Mouse (Mus musculus) embryonic facial prominence, embryonic 15.5 days (tissue): ENCODE data around the gene Hoxd1. TPM values are rescaled to one million over a fixed set of nuclear protein-coding genes. Genes with fewer than 3 reads are reported as not detected.
A peak's percentile ranks its signal among the peaks of the same experiment; 100 is the strongest.

Experiments used
- ATAC-seq: fragments of 200-750 bp; cut with Nextera tagmentation; 2 replicates; pipeline ENCODE4 v1.8.0; 2017; ENCODE audit warnings: low read depth, moderate TSS enrichment; ENCODE audit not compliant: insufficient number of reproducible peaks, low FRiP score, low TSS enrichment
- H3K27ac ChIP-seq: fragments of 300-500 bp; sonication (generic); replicated peaks from 2 replicates; pipeline ENCODE4 v1.5.1; 2015; ENCODE audit warnings: mild to moderate bottlenecking, inconsistent platforms
- H3K27me3 ChIP-seq: fragments of 300-500 bp; sonication (generic); 2 replicates; pipeline ENCODE4 v1.6.1; 2015; ENCODE audit warnings: inconsistent platforms
- H3K36me3 ChIP-seq: fragments of 300-500 bp; sonication (generic); 2 replicates; pipeline ENCODE4 v1.6.1; 2015; ENCODE audit warnings: mild to moderate bottlenecking, inconsistent platforms
- H3K4me1 ChIP-seq: fragments of 300-500 bp; sonication (generic); 2 replicates; pipeline ENCODE4 v1.6.1; 2015; ENCODE audit warnings: inconsistent platforms
- H3K4me2 ChIP-seq: fragments of 300-500 bp; sonication (generic); replicated peaks from 2 replicates; pipeline ENCODE4 v1.6.1; 2015; ENCODE audit warnings: mild to moderate bottlenecking, inconsistent platforms
- H3K4me3 ChIP-seq: fragments of 300-500 bp; sonication (generic); replicated peaks from 2 replicates; pipeline ENCODE4 v1.5.1; 2015; ENCODE audit warnings: mild to moderate bottlenecking, inconsistent platforms
- H3K9ac ChIP-seq: fragments of 300-500 bp; sonication (generic); 2 replicates; pipeline ENCODE4 v1.6.1; 2015; ENCODE audit warnings: inconsistent platforms
- H3K9me3 ChIP-seq: fragments of 300-500 bp; sonication (generic); replicated peaks from 2 replicates; pipeline ENCODE4 v1.6.1; 2016; ENCODE audit warnings: inconsistent platforms
- WGBS: fragments of 180-500 bp; shearing (Covaris S2); methylation state at CpG from one replicate; pipeline ENCODE4 v1.1.7; 2015; 5-methylcytosine and 5-hydroxymethylcytosine counted together
- polyA plus RNA-seq: library from polyadenylated mRNA; unstranded; fragments of >200 nt; fragmentation: Nextera tagmentation; extraction: Ambion mirVana; gene quantifications from 2 replicates; pipeline ENCODE4 v1.2.1, GENCODE M21; 2015

Hoxd1 gene
- polyA plus RNA-seq, 1 experiment from 2014 or later = 2.5 TPM

GRCm38 (mm10) chr2:74741252-74741978, 21.4 kb upstream of the Hoxd1 start:
- 37% methylated on average over 2 of the region's 3 CpGs for WGBS
- H3K27me3 ChIP-seq = peaks cover 97% of the 10 kb centered on the region
- H3K27ac ChIP-seq = no peak overlapping the region
- H3K4me2 ChIP-seq = no peak overlapping the region
- H3K9me3 ChIP-seq = no peaks in the 10 kb centered on the region
- H3K4me1 ChIP-seq = peaks cover 18% of the 10 kb centered on the region
- no peak overlapping the region for H3K9ac ChIP-seq
- no peak overlapping the region for H3K4me3 ChIP-seq
- ATAC-seq = no peak
- no peaks in the 10 kb centered on the region for H3K36me3 ChIP-seq

GRCm38 (mm10) chr2:74741979-74742277, 20.9 kb upstream of the Hoxd1 start:
- no peak overlapping the region for H3K4me3 ChIP-seq
- no peak for ATAC-seq
- H3K9ac ChIP-seq = no peak overlapping the region
- no peak overlapping the region for H3K4me2 ChIP-seq
- H3K36me3 ChIP-seq = no peaks in the 10 kb centered on the region
- H3K27ac ChIP-seq = no peak overlapping the region
- peaks cover 97% of the 10 kb centered on the region for H3K27me3 ChIP-seq
- no peaks in the 10 kb centered on the region for H3K9me3 ChIP-seq
- peaks cover 23% of the 10 kb centered on the region for H3K4me1 ChIP-seq

GRCm38 (mm10) chr2:74745540-74746297, 17.1 kb upstream of the Hoxd1 start:
- 9% methylated on average over 6 of the region's 6 CpGs for WGBS
- ATAC-seq = no peak
- Histone ChIP-seq H3K27me3 (peaks cover 96% of the 10 kb centered on the region), H3K36me3 (no peaks in the 10 kb centered on the region), H3K4me1 (peaks cover 21% of the 10 kb centered on the region), H3K27ac (no peak overlapping the region), H3K4me2 (no peak overlapping the region), H3K9ac (no peak overlapping the region), H3K9me3 (no peaks in the 10 kb centered on the region), H3K4me3 (0 out of 2 replicates have a peak overlapping the region, but pooled peaks have one; percentile 19)

- H3K4me2 ChIP-seq = no peak overlapping the region; the same call in 1 of the 2 replicates
- WGBS = 6% methylated on average over 58 of the region's 58 CpGs
- H3K27me3 ChIP-seq = peaks cover 97% of the 10 kb centered on the region
- ATAC-seq = no peak
- H3K9me3 ChIP-seq = no peaks in the 10 kb centered on the region
- H3K9ac ChIP-seq = no peak overlapping the region
- peaks cover 21% of the 10 kb centered on the region for H3K4me1 ChIP-seq
- H3K4me3 ChIP-seq = peak overlapping the region; percentile 19
- H3K27ac ChIP-seq = no peak overlapping the region
- H3K36me3 ChIP-seq = no peaks in the 10 kb centered on the region
Observed at GRCm38 (mm10) chr2:74746298-74746921, 16.4 kb upstream of the Hoxd1 start.

- H3K9ac ChIP-seq = no peak overlapping the region
- 0 out of 2 replicates have a peak overlapping the region, but pooled peaks have one; percentile 19 for H3K4me3 ChIP-seq
- peaks cover 97% of the 10 kb centered on the region for H3K27me3 ChIP-seq
- 12% methylated on average over 24 of the region's 24 CpGs for WGBS
- H3K4me2 ChIP-seq = no peak overlapping the region; the same call in 1 of the 2 replicates
- H3K4me1 ChIP-seq = peaks cover 21% of the 10 kb centered on the region
- H3K9me3 ChIP-seq = no peaks in the 10 kb centered on the region
- H3K27ac ChIP-seq = no peak overlapping the region
- no peak for ATAC-seq
- no peaks in the 10 kb centered on the region for H3K36me3 ChIP-seq
Observed at GRCm38 (mm10) chr2:74747006-74747405, 15.8 kb upstream of the Hoxd1 start.

- 13% methylated on average over 11 of the region's 11 CpGs for WGBS
- Histone ChIP-seq H3K27me3 (peaks cover 97% of the 10 kb centered on the region), H3K4me3 (no peak overlapping the region), H3K9ac (no peak overlapping the region), H3K27ac (no peak overlapping the region), H3K4me2 (no peak overlapping the region), H3K36me3 (no peaks in the 10 kb centered on the region), H3K9me3 (no peaks in the 10 kb centered on the region), H3K4me1 (peaks cover 24% of the 10 kb centered on the region)
- no peak for ATAC-seq
Observed at GRCm38 (mm10) chr2:74747661-74748141, 15.1 kb upstream of the Hoxd1 start.

GRCm38 (mm10) chr2:74748436-74748995, 14.3 kb upstream of the Hoxd1 start:
- no peak for ATAC-seq
- Histone ChIP-seq H3K4me2 (no peak overlapping the region), H3K36me3 (no peaks in the 10 kb centered on the region), H3K27ac (no peak overlapping the region), H3K4me1 (peaks cover 31% of the 10 kb centered on the region), H3K9ac (no peak overlapping the region), H3K9me3 (no peaks in the 10 kb centered on the region), H3K27me3 (peaks cover 99% of the 10 kb centered on the region), H3K4me3 (no peak overlapping the region)
- WGBS = 12% methylated on average over 9 of the region's 9 CpGs

GRCm38 (mm10) chr2:74749337-74750121, 13.3 kb upstream of the Hoxd1 start:
- no peak; the same call in 1 of the 2 replicates for ATAC-seq
- H3K27ac ChIP-seq = no peak overlapping the region
- H3K4me1 ChIP-seq = peaks cover 31% of the 10 kb centered on the region

GRCm38 (mm10) chr2:74750731-74751250, 12.0 kb upstream of the Hoxd1 start:
- ATAC-seq = no peak
- Histone ChIP-seq H3K9me3 (no peaks in the 10 kb centered on the region), H3K4me3 (no peak overlapping the region), H3K27ac (no peak overlapping the region), H3K4me2 (no peak overlapping the region), H3K27me3 (peaks cover 97% of the 10 kb centered on the region), H3K4me1 (peaks cover 31% of the 10 kb centered on the region), H3K9ac (no peak overlapping the region), H3K36me3 (no peaks in the 10 kb centered on the region)
- whole genome bisulfite sequencing = 24% methylated on average over 5 of the region's 5 CpGs

More at GRCm38 (mm10) chr2:74749337-74750121, 13.3 kb upstream of the Hoxd1 start:
- H3K27me3 ChIP-seq = peaks cover 99% of the 10 kb centered on the region
- no peaks in the 10 kb centered on the region for H3K36me3 ChIP-seq
- no peaks in the 10 kb centered on the region for H3K9me3 ChIP-seq
- no peak overlapping the region for H3K9ac ChIP-seq
- H3K4me3 ChIP-seq = peak overlapping the region; percentile 31
- peak overlapping the region; percentile 45 for H3K4me2 ChIP-seq
- under 1% methylated on average over 47 of the region's 47 CpGs for WGBS

GRCm38 (mm10) chr2:74751861-74752260, 10.9 kb upstream of the Hoxd1 start:
- no peak overlapping the region for H3K4me2 ChIP-seq
- no peak for ATAC-seq
- H3K27ac ChIP-seq = no peak overlapping the region
- H3K9me3 ChIP-seq = no peaks in the 10 kb centered on the region
- H3K9ac ChIP-seq = no peak overlapping the region
- WGBS = 67% methylated on average over 1 of the region's 1 CpGs
- peaks cover 97% of the 10 kb centered on the region for H3K27me3 ChIP-seq
- peaks cover 23% of the 10 kb centered on the region for H3K4me1 ChIP-seq
- H3K4me3 ChIP-seq = no peak overlapping the region
- H3K36me3 ChIP-seq = no peaks in the 10 kb centered on the region
